Mouse (Mus musculus) 3134 (cell line): ENCODE results near the gene Spout1.
"Not testable (repeated sequence)": the region's sequence is repeated elsewhere in the genome, so short reads cannot be mapped to it uniquely, and the experiment has no call there.

Experiments used
- DNase-seq: peaks from one replicate; pipeline ENCODE4 v3.0.0-alpha.2; 2011; ENCODE audit warnings: low spot score; ENCODE audit not compliant: insufficient read length; ENCODE audit errors: extremely low read depth

Spout1 gene

DNA sequence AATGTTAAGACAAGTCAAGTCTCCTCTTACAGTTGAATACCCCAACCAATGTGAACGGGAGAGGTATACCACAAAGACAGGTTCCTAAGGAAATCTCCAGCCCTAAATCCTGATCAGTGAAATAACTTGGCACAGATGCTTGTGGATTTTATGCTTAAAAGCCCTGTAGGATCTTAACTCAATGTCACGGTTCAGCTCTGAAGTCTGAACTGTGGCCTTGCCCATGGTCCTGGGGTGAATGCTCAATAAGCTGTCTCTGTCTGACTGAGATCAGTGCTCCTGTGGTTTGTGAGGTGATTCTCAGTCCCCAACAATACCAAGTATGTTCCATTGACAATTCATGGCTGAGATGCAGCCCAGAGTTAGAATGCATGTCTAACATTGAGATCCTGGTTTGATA lies 4.2 kb upstream of the Spout1 start:
- DNase-seq = no peak

DNA sequence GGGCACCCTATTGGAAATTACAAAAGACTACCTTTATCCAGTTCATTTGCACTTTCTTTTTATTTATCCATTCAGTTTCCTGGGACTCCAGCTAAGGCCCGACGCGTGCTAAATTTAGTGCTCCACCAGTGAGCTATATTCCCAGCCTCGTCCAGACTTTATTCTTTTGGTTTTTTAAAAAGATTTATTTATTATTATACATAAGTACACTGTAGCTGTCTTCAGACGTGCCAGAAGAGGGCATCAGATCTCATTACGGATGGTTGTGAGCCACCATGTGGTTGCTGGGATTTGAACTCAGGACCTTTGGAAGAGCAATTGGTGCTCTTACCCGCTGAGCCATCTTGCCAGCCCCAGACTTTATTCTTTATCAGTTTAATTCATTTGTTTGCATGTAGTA lies 452 bp upstream of the Spout1 start:
- DNase-seq = not testable (repeated sequence)

DNA sequence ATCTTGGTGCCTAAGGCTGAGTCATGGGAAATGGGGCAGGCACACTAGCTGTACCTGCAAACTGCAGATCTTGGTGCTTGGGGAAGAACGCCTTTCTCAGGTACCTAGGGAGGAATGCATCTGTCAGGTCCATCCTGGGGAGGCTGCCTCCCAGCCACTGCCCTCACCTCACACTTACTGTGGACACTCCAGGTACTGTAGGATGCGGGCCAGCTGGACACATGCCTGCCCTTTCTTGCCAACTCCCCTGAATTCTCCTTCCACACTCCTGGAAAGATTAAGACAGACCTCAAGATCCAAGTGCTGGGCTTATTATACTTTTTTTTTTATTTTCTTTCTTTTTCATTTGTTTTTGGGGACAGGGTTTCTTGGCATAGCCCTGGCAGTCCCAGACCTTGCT lies 1.7 kb downstream of the Spout1 start:
- no peak for DNase-seq

DNA sequence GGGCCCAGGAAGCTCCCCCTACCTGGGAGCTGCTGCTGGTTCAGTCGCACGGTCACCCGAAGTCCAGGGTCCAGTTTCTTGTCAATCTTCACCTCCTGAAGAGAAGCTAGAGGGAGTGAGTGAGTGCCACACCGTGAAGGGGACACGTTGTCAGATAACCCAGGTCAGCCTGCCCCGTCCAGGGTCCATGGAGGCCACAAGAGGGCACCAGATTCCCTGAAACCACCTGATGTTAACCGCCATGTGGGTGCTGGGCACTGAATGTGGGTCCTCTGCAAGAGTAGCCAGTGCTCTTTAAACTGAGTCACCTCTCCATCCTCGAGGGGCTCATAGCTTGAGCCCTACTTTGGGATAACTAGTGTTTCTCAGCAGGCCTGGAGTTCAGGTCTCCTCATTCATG lies 2.4 kb downstream of the Spout1 start:
- no peak for DNase-seq

DNA sequence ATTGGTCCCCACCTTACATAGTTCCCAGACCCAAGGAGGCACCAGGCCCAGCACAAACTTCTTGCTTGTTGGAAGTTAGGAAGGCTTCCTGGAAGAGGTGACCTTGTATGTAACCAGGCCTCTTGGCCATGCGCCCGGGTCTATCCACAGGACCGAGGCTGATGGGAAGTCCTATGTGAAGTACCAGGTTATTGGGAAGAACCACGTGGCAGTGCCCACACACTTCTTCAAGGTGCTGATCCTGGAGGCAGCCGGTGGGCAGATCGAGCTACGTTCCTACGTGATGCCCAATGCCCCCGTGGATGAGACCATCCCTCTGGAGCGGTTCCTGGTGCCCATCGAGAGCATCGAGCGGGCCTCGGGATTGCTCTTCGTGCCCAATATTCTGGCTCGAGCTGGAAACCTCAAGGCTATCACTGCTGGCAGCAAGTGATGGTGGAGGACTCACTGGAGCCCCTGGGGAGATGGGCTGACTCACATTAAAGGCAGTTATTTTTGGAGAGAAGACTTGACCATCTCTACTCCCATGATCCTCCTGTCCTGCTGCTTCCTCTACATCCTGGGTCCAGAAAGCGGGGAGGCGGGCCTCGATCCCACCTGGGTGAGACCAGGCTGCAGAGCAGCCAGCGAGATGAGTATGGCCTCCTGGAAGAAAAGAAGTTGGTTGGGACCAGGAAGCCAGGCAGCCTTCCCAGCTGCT lies 4.6 kb downstream of the Spout1 start:
- no peak for DNase-seq

DNA sequence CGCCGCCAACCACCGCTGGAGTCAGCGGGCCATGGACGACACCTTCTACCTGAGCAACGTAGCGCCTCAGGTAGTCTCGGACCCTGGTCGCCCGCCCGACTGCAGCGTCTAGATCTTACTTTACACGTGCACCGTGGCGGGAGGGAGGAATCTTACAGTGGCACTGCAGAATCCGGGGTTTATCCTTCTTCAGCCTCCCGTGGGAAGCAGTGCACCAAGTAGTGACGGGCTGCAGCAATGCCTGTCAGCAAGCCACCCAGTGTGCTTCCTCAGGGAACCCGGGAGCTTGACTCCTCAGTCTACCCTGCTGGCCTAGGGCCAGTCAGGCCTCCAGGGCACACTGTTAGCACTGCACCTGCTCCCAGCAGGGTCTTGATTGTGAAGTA lies 6.3 kb downstream of the Spout1 start:
- DNase-seq = no peak

DNA sequence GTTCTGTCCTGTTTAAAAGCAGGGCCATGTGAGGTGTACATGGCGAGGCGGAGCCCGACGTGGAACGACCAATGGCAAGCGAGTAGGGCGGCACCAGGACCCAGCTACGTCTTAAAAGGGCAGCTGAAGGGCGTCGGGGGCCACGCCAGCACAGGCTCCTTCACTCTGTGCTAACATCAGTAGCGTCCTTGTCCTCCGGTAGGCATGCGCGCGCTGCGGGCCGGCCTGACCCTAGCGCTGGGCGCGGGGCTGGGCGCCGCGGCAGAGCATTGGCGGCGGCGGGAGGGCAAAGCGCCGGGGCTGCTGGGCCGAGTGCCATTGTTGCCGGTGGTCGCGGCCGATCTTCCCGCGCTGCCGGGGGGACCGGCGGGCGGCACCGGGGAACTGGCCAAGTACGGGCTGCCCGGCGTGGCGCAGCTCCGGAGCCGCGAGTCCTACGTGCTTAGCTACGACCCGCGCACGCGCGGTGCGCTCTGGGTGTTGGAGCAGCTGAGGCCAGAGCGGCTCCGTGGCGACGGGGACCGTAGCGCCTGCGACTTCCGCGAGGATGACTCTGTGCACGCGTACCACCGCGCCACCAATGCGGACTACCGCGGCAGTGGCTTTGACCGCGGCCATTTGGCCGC lies 6.8 kb downstream of the Spout1 start, which contains the start of gene Endog:
Gene Endog (plus strand): TSS at position 123 of the 626 bp plus-strand sequence.
- peak; percentile 75 for DNase-seq

DNA sequence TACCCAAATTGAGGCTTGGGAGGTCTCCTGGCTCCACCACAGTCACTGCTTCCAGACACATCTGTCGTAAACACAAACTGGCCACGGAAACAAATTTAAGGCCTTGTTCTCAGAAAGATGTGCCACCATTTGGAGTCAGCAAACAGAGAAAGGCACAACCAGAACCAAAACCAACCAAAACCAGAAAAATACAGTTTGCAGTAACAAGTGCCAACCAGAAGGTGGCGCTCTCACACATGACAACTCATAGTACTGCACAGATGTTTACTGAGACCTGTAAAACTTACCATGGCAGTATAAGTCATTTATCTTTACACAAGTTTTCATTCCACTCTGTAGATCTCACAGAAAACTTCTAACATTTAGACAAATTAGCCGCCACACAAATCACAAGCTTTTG lies 11.6 kb downstream of the Spout1 start:
- no peak for DNase-seq

DNA sequence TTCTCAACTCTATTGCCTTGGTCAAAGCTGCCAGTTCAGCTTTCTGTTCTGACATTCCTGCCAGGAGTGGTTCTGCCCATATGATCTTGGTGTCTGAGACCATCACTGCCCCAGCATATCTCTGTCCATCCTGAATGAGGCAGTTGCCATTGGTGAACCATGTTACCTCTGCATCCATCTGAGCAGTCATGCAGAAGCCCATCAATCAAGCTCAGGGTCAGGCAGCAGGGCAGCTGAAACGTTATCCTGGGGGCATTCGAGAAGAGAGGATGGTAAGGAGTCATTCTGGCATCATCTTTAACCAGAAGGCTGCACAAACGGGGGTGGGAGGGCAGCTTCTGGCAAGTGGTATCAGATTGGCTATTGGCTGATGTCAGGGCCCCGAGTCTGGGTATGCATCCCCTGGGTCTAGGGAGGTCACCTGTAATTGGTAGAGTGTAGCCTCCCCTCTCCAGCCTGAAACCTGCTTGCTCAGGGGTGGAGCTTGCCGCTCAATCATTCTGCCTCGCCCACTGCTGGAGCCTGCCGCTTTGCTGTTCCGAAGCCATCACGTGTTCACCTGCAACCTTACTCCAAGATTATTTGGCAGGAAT lies 13.8 kb downstream of the Spout1 start:
- DNase-seq = no peak

DNA sequence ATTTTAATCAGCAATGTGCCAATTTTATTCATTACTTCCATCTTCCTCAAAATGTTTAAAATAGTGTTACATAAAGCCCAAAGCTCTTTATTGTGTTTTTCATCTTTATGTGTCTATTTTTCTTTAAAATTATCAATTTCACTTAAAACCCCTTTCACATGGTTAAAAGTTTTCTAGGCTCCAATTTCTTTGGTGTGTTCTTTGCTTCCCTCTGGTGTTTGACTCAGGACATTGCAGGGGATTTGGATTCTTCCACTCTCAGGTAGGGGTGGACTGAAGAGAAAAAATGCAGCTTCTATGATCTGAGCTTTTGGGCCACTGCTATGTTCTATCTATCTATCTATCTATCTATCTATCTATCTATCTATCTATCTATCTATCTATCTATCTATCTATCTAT lies 16.4 kb downstream of the Spout1 start:
- DNase-seq = no peak

DNA sequence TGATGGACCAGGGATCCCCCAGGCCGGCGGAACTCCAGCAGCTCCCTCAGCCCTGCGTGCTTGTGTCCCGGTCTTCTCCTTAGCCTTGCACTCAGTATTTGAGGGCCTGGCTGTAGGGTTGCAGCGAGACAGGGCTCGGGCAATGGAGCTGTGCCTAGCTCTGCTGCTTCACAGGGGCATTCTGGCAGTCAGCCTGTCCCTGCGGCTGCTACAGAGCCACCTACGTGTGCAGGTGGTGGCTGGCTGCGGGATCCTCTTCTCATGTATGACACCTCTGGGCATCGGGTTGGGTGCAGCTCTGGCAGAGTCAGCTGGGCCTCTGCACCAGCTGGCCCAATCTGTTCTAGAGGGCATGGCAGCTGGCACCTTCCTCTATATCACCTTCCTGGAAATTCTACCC lies 18.4 kb downstream of the Spout1 start:
- DNase-seq = not testable (repeated sequence)

DNA sequence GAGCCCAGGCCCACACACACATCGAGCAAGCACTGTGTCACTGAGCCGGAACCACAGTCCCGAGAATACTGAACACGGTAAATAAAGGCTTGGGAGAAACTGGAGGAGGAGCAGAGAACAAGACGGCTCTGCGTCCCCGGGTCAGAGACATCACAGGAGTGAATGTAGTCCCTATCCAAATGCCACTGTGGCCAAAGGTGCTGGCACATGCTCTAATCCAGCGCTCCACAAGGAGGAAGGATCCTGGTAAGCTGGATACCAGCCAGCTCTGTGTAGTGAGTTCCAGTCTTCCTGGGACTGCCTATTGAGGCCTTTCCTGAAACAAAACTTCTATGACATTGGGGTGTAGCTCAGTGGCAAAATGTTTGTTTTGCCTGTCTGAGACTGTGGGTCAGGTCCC lies 25.6 kb downstream of the Spout1 start:
- DNase-seq = no peak

DNA sequence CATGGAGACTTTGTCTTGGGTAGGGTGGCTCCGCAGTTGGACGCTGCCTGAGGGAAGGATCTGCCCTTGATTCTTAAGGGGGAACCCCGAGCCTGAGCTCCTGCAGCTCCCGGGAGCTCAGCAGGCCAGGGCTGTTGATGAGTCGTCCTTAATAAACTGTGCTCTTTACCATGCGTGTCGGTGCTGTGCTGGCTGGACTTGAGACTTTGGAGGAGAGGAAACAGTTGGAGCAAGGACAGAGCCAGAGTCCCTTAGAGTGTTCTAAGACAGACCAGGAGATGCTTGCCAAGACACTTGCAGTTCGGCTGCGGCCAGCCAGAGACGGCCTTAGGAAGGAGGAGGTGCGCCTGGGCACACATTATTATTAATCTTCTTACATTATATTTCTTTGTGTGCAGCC lies 26.4 kb downstream of the Spout1 start:
- DNase-seq = no peak

DNA sequence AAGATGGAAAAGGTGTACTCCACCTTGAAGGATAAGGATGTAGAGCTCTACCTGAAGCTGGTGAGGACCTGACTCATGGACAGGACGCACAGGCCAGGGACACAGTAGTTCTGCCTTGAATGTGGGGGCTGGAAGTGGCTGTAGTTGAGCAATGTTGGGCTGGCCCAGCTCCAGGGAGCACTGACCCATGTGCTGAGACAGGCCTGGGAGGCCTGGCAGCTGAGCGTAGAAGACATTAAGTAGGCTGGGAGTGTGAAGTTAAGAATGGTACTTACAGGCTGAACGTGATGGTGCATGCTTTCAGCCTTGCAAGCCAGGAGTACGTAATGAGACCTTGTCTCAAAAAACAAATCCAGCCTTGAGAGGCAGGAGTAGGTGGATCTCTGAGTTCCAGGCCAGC lies 30.8 kb downstream of the Spout1 start:
- DNase-seq = no peak

DNA sequence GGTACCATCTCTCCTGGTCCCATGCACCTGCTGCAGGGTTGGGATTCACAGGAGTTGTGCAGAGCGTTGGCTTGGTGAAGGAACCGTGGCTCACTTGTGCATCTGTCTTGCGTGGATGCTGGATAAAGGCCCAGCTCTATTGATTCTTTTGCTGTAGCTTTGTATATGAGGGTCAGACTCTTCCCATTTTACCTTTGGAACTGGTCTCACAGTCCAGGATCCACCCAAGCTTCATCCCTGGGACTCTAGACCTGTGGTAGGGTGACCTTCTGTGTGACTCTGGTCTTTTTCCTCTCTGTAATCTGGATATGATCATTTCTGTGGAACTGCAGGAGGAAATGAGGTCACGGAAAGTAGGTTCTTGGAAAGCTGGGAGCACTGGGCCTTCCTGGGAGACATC lies 33.8 kb downstream of the Spout1 start:
- DNase-seq = no peak

DNA sequence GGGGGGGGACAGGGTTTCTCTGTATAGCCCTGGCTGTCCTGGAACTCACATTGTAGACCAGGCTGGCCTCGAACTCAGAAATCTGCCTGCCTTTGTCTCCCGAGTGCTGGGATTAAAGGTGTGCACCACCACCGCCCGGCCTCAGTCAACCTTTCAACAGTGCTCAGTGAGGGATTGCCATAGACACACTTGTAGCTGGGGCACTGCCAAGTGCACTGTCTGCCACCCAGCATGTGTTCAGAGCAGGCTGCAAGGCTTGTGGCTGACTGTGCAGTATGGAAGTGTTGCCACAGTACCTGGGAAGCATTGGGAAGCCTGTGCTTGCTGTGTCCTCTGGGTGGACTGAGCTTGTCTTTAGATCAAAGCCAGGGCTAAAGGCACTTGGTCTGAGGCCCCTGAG lies 38.2 kb downstream of the Spout1 start:
- not testable (repeated sequence) for DNase-seq

DNA sequence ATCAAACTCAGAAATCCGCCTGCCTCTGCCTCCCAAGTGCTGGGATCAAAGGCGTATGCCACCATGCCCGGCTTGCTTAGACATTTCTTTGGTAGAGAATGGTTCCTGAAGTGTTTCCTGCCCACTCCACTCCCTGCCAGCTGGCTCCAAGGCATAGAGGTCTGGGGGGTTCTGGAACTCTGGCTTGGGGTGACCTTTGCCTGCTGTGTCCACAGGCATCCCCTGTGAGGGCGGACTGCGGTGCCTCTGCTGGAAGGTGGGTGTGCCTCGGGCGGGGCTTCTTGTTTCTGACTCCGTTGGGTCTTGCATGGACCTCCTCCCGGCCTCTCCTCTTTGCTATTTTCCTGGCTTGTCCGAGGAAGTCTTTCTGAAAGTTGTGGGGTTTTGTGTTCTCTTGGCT lies 41.8 kb downstream of the Spout1 start:
- no peak for DNase-seq

DNA sequence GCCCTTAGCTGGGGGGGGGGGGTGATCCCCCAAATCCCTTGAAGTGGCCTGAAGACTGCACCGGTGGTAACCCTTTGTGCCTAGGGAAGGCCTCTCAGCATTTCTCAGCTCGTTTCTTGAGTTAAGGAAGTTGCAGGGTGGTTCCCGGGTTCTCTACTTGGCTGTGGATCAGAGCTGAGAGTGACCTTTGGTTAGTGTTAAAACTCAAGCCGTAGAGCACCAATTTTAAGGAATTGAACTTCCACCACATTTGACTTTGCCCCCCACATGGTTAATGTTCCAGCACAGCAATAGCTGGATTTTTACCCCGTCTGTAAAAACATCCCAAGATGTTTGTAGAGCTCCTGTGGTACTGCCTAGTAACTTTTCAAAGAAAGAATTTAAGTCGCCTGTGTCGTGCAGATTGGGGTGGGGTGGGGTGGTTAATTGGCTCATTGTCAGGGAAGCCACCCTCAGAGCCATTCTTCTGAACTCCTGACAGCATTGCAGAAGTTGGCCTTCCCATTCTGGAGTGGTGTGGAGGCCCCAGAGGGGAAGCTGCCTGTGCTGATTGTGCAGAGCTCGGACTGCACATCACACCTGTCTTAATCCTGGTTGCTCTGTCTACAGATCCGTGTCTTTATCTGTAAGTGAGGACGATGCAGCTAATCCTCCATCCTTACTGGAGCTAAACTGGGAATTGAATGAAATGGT lies 43.2 kb downstream of the Spout1 start:
- no peak for DNase-seq

DNA sequence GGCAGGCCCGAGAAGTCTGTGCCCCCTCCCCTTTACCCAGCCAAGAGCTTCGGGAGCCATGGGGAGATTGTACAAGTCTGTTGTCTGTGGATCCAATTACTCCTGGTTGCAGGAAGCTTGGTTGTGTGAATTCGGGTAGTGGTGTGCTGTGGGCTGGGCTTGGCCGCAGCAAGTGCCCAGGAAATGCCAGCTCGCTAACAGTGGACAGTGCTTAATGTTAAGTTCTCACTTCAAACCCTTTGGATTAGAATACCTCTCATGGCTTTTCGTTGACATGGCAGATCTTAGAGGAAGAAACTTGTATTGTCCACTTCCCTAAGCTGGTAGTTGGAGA lies 43.9 kb downstream of the Spout1 start:
- DNase-seq = no peak

DNA sequence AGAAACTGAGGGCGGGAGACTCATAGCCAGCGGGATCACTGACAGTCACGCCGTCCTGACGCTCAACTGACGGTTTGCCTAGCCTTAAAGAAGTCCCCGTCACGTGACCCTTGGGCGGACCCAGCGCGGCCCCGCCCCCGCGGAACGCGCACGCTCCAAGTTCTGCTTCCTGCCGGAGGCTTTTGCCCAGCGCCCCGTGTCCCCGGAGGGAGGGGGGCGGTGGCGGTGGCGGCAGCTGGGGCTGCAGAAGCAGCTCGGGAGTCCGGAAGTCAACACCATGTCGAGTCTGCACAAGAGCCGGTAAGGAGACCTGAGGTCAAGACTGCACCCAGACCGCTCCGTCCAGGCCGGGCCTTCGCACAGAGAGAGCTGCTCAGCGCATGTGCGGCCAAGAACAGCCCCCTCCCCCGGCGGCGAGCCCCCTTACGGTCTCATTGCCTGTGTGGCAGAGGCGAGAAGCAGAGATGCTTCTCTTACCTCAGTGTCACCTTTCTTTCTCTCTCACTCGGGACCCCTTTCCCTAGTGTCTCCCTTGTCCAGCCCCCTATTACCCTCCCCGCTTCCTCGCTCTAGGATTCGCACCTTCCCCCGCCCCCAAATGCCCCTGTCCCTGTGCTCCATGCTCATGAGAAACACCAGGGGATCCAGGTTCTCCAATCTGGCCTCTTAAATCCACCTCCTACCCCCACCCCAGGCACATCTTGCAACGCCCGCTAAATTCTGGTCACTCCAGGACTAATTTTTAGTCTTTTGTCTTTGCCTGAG lies 44.5 kb downstream of the Spout1 start, which contains the start of gene Tbc1d13:
Gene Tbc1d13 (plus strand): TSS at position 134 of the 765 bp plus-strand sequence.
- DNase-seq = peak; percentile 99
